Mouse (Mus musculus): ENCODE measurements around the gene Sept8. TPM values are rescaled to one million over a fixed set of nuclear protein-coding genes. Genes with fewer than 3 reads are reported as not detected.

Sept8 gene
- polyA plus RNA-seq, 2 experiments: 18.3 to 33.1 TPM

GRCm38 (mm10) chr11:53522930-53523329 is 3.9 kb downstream of the Sept8 start:
- no peaks in the 10 kb centered on the region for H3K9me3 ChIP-seq (ENCODE audit: control insufficient read depth, low read length)
- H3K27me3 ChIP-seq (ENCODE audit: control insufficient read depth, insufficient read depth, low read length): no peaks in the 10 kb centered on the region
- no peaks in the 10 kb centered on the region; the same call in 1 of the 2 replicates for H3K36me3 ChIP-seq (replicated peaks; ENCODE audit: control insufficient read depth, insufficient read depth, low read depth)
- 36% methylated on average over 9 of the region's 9 CpGs for WGBS (ENCODE audit: insufficient replicate concordance)
- no peak overlapping the region; the same call in none of the 2 replicates for H3K9ac ChIP-seq (replicated peaks)
- peak overlapping the region; percentile 98 for H3K4me2 ChIP-seq (ENCODE audit: low read depth)
- H3K4me1 ChIP-seq (replicated peaks; ENCODE audit: control insufficient read depth in 2 of 2, insufficient read depth in 2 of 2, low read length in 1 of 2): peaks cover 37 to 41% of the 10 kb centered on the region in 2 experiments
- TF ChIP-seq EP300 (IDR thresholded peaks at IDR 0.05; ENCODE audit: low read depth) (no peak), CTCF (IDR thresholded peaks at IDR 0.05; ENCODE audit: low read depth) (no peak)
- no peak for DNase-seq (ENCODE audit: low read depth in 3 of 3, low spot score in 3 of 3)
- ATAC-seq (ENCODE audit: insufficient read depth): no peak
- H3K27ac ChIP-seq: peak overlapping the region; percentile 18; the same call in 1 of the 2 replicates
- peak overlapping the region in 1 of 2 experiments; percentile 80; a peak in 2 of 4 replicates for H3K4me3 ChIP-seq (ENCODE audit: insufficient read depth in 1 of 2, low read depth in 2 of 2, low read length in 2 of 2)

GRCm38 (mm10) chr11:53523545-53524405 is 4.7 kb downstream of the Sept8 start:
- H3K4me3 ChIP-seq (ENCODE audit: insufficient read depth in 1 of 2, low read depth in 2 of 2, low read length in 2 of 2): no peak overlapping the region
- TF ChIP-seq EP300 (IDR thresholded peaks at IDR 0.05; ENCODE audit: low read depth) (no peak), CTCF (IDR thresholded peaks at IDR 0.05; ENCODE audit: low read depth) (no peak)
- no peaks in the 10 kb centered on the region for H3K27me3 ChIP-seq (ENCODE audit: control insufficient read depth, insufficient read depth, low read length)

GRCm38 (mm10) chr11:53524905-53525304 is 5.8 kb downstream of the Sept8 start:
- H3K9ac ChIP-seq (replicated peaks): no peak overlapping the region
- H3K36me3 ChIP-seq (replicated peaks; ENCODE audit: control insufficient read depth, insufficient read depth, low read depth): no peaks in the 10 kb centered on the region; the same call in 1 of the 2 replicates
- ATAC-seq (ENCODE audit: insufficient read depth): no peak
- TF ChIP-seq CTCF (IDR thresholded peaks at IDR 0.05; ENCODE audit: low read depth) (peak; percentile 93), EP300 (IDR thresholded peaks at IDR 0.05; ENCODE audit: low read depth) (no peak)
- H3K4me3 ChIP-seq (ENCODE audit: insufficient read depth in 1 of 2, low read depth in 2 of 2, low read length in 2 of 2): no peak overlapping the region
- WGBS (ENCODE audit: insufficient replicate concordance): 68% methylated on average over 6 of the region's 6 CpGs
- DNase-seq (ENCODE audit: low read depth in 3 of 3, low spot score in 3 of 3): peak in 2 of 3 experiments; percentile 31 to 33
- H3K27me3 ChIP-seq (ENCODE audit: control insufficient read depth, insufficient read depth, low read length): no peaks in the 10 kb centered on the region
- no peak overlapping the region for H3K27ac ChIP-seq
- H3K4me1 ChIP-seq (replicated peaks; ENCODE audit: control insufficient read depth in 2 of 2, insufficient read depth in 2 of 2, low read length in 1 of 2): peaks cover 24 to 31% of the 10 kb centered on the region in 2 experiments
- H3K9me3 ChIP-seq (ENCODE audit: control insufficient read depth, low read length): no peaks in the 10 kb centered on the region
- H3K4me2 ChIP-seq (ENCODE audit: low read depth): no peak overlapping the region

More at GRCm38 (mm10) chr11:53523545-53524405, 4.7 kb downstream of the Sept8 start:
- ATAC-seq (ENCODE audit: insufficient read depth): no peak
- Histone ChIP-seq H3K4me1 (replicated peaks; ENCODE audit: control insufficient read depth in 2 of 2, insufficient read depth in 2 of 2, low read length in 1 of 2) (peaks cover 30 to 37% of the 10 kb centered on the region in 2 experiments), H3K4me2 (ENCODE audit: low read depth) (no peak overlapping the region; the same call in 1 of the 2 replicates), H3K9ac (replicated peaks) (no peak overlapping the region), H3K36me3 (replicated peaks; ENCODE audit: control insufficient read depth, insufficient read depth, low read depth) (no peaks in the 10 kb centered on the region; the same call in 1 of the 2 replicates), H3K27ac (no peak overlapping the region), H3K9me3 (ENCODE audit: control insufficient read depth, low read length) (no peaks in the 10 kb centered on the region)
- no peak for DNase-seq (ENCODE audit: low read depth in 3 of 3, low spot score in 3 of 3)
- 77% methylated on average over 14 of the region's 14 CpGs for WGBS (ENCODE audit: insufficient replicate concordance)

- TF ChIP-seq CTCF (IDR thresholded peaks at IDR 0.05; ENCODE audit: low read depth) (no peak), EP300 (IDR thresholded peaks at IDR 0.05; ENCODE audit: low read depth) (no peak)
- no peak overlapping the region for H3K27ac ChIP-seq
- no peaks in the 10 kb centered on the region; the same call in 1 of the 2 replicates for H3K36me3 ChIP-seq (replicated peaks; ENCODE audit: control insufficient read depth, insufficient read depth, low read depth)
- 79% methylated on average over 4 of the region's 4 CpGs for WGBS (ENCODE audit: insufficient replicate concordance)
- ATAC-seq (ENCODE audit: insufficient read depth) (no peak), DNase-seq (ENCODE audit: low read depth in 3 of 3, low spot score in 3 of 3) (no peak)
- no peak overlapping the region for H3K4me2 ChIP-seq (ENCODE audit: low read depth)
- H3K27me3 ChIP-seq (ENCODE audit: control insufficient read depth, insufficient read depth, low read length): no peaks in the 10 kb centered on the region
- H3K4me1 ChIP-seq (replicated peaks; ENCODE audit: control insufficient read depth in 2 of 2, insufficient read depth in 2 of 2, low read length in 1 of 2): peaks cover 22 to 31% of the 10 kb centered on the region in 2 experiments
- H3K9ac ChIP-seq (replicated peaks): no peak overlapping the region
- H3K4me3 ChIP-seq (ENCODE audit: insufficient read depth in 1 of 2, low read depth in 2 of 2, low read length in 2 of 2): no peak overlapping the region
- no peaks in the 10 kb centered on the region for H3K9me3 ChIP-seq (ENCODE audit: control insufficient read depth, low read length)
These were observed 6.4 kb downstream of the Sept8 start for GRCm38 (mm10) chr11:53525461-53525860.

Measured in liver, embryonic 14.5 days (tissue).